Mouse (Mus musculus): ENCODE measurements around the gene Gm28048.

GRCm38 (mm10) chr11:22872307-22872680 is 109.6 kb downstream of the Gm28048 start:
- TF ChIP-seq FLI1 (IDR thresholded peaks at IDR 0.05; ENCODE audit: low read length) (no peak), GATA1 (IDR thresholded peaks at IDR 0.05; ENCODE audit: borderline replicate concordance, low read length) (no peak)
